Mouse (Mus musculus) left cerebral cortex, adult 8-10 months (tissue): ENCODE measurements around the gene Ndufaf7. TPM values are rescaled to one million over a fixed set of nuclear protein-coding genes. Genes with fewer than 3 reads are reported as not detected.

Experiments used
- DNase-seq, 2 experiments: peaks; one replicate each; pipeline ENCODE4 v3.0.0; 2022; ENCODE audit warnings: low spot score in 2 of 2
- total RNA-seq, 4 experiments: library from RNA; stranded (reverse); gene quantifications; 2 replicates each; pipeline ENCODE4 v1.2.4; 2022

The Ndufaf7 gene
- total RNA-seq = 10 to 100 TPM; 47.1 to 57.8 (median 51.7) TPM

DNA sequence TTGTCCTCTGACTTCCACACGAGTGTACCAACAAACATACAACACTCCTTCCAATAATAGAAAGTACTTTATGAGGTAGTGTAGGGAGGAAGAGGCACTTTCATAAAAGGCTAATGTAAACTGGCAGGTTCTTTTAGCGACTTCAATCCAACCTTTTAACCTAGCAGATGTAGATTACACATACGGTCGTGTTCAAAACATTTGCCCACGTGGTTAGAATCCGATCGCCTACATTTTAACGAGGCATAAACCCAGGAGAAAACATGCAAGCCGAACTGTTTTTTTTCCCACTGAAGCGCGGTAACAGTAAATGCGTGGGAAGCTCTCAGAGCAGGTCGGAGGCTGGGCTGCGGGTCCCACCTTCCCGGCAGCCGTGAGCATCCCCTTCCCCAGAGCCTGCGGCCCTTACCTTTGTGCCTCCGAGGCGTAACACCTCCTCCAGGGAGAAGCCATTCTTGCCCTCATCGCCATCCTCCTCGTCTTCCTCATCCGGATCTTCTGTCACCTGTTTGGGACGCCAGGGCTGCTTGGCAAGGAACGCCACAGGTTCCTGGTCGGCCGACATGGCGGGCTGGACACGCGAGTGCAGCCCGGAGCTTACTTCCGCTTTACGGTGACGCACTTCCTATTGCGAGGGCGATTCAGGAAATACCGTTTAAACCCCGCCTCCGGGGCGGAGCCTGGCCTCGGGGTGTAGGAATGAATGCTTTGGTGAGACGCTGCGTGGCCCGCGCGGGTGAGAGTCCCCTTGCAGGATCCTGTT lies at the start of gene Ndufaf7, which contains the start of gene Cebpz:
Gene Ndufaf7, plus strand, starts transcription at position 671 of the 763 bp plus-strand sequence.
Gene Cebpz, minus strand, starts transcription at position 601 of the 763 bp plus-strand sequence.
- DNase-seq = peak; percentile 94 to 99

DNA sequence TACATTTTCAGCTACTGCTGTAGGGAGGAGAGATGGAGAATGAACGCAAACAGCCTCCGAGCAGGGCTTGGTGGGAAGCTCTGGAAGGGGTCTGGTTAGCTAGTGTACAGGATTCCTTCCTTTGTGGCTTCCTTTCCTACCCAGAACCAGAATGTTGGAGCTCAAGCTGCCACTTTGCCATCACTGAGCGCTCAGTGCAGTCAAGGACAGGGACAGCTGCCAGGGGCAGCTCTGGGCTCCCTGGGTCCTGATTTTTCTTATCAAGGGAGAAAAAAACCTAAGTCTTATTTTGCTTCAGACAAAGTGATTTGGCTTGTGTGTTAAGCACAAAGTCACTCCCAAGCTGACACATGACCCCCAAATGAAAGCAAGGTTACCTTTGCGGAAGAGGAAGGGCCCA lies 48.4 kb upstream of the Ndufaf7 start:
- DNase-seq = no peak

- no peak for DNase-seq
These were observed 47.8 kb upstream of the Ndufaf7 start for GRCm38 (mm10) chr17:78889184-78889583.

GRCm38 (mm10) chr17:78891020-78891419 lies 45.9 kb upstream of the Ndufaf7 start:
- no peak for DNase-seq

DNA sequence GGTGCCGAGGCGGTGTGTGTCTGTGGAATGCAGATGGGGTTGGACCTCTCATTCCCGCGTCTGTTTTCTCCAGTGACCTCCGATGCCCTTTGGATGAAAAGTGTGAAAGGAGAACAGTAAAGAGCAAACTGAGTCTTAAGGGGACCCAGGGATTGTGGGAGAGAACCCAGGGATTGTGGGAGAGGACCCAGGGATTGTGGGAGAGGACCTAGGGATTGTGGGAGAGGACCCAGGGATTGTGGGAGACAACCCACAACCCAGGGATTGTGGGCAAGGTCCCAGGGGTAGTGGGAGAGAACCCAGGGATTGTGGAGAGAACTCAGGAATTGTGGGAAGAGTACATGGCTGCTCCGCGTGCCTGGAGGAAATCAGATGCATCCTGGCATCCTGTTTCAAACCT lies 41.9 kb upstream of the Ndufaf7 start:
- DNase-seq = no peak

DNA sequence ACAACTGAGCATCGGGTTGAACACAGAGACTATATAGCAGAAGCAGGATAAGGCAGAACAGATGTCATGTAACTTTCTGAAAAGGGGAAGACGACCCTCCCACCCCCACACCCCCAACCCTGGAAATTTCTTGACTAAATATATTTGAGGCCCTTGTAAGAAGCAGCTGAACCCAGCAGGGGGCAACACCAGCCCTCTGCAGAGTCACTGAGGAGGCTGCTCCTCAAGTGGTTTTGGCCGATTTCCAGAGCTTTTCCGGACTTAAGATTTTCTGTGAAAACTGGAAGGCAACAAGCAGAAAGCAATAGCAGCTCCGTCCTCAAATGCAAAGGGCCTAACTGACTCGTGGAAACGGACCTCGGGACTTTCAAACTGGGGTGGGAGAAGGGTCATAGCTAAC lies 41.5 kb upstream of the Ndufaf7 start:
- no peak for DNase-seq

DNA sequence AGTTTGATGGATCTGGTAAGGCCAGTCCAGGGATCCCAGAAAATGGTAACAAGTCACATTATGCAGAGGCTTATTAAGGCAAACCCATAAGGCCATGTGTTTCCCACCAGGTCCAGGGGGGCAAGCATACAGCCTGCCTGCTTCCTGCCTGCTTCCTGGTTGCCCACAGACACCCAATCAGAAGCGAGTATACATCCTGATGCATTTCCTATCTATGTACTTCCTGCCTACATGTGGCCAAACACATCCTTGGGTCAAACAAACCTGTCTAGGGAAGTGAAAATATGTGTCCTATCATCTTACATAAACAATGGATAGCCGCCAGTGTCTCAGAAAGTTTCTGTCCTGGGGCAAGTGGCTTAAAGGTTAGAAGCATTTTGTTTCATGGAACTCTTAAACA lies 33.8 kb upstream of the Ndufaf7 start:
- no peak for DNase-seq

DNA sequence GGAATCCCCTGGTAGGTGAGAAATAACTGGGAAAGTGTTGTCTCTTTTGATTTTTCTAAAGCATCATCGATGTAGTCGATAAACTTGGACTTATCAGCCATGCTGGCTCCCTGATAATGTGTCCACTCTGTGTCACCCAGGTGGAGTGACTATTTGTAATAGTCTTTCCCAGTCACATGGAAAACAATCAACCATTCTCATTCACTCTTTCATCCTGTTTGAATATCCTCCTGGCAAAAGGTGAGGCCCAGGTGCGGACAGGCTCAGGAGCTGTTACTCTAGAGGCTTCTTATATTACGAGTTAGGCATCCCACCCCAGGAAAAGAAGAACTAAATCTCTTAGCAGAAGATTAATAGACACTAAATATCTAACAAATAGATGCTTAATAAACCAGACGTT lies 30.0 kb upstream of the Ndufaf7 start, which contains the start of gene Sult6b1:
Gene Sult6b1, minus strand, starts transcription at position 101 of the 400 bp plus-strand sequence.
- no peak for DNase-seq

DNA sequence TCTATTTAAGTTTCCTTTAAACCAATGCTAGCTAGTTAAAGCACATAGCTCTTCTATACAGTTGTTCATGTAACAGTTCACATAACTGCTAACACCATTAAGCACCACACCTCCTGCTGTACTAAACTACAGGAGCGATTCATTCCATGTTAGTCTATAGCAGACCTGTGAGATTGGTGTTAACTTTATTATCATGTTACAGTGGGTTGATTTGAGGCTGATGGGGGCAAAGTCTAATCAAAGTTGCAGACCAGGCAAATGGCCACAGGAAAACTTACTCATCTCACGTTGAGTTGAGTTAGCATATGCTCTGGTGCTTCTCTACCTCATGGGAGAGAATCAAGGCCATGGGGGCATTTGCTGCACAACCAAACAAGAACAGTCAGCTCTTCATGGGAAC lies 27.6 kb upstream of the Ndufaf7 start:
- no peak for DNase-seq

- DNase-seq = no peak
These were observed 24.1 kb upstream of the Ndufaf7 start for GRCm38 (mm10) chr17:78912861-78913281.

GRCm38 (mm10) chr17:78913921-78914320 lies 23.0 kb upstream of the Ndufaf7 start:
- no peak for DNase-seq

DNA sequence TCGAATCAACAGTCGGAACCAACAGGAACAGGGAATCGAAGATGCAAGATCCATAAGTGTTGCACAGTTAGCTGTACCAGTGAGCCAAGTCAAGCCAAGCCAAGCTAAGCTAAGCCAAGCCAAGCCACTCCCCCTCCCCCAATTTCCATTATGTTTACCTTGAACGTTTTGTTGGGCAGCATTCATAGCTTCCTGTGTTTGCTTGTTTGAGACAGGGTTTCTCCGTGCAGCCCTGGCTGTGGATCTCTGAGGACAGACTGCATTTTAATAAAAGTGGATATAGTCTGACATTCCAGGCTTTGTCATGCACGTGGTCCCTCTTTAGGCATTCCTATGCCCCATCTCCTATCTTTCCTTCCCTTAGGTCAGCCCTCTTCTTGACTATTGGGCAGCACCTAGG lies 21.2 kb upstream of the Ndufaf7 start:
- DNase-seq = no peak

DNA sequence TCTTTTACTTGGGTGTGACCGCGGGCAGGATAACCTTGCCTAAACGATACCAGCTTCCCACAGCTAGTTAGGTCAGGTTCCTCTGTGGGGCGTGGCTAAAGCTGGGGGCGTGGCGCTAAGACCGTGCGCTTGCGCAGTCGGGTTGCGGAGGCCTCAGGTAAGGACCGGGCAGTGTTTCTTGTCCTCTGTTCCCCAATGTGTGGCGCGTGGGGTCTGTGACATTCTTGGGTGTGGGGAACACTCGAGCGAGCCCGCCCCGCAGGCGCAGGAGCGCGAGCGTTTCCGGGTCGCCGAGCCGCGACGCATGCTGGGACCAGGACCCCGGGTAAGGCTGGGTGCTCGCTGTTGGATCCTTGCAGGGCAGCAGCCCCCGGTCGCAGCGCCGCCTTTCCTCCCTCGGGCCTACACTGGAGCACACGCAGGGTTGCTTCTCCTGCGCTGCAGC lies 20.5 kb upstream of the Ndufaf7 start, which contains the start of gene Cebpzos:
Gene Cebpzos, plus strand, starts transcription at position 132 of the 445 bp plus-strand sequence.
- peak; percentile 76 to 90 for DNase-seq

GRCm38 (mm10) chr17:78916899-78917298 lies 20.0 kb upstream of the Ndufaf7 start:
- no peak for DNase-seq

DNA sequence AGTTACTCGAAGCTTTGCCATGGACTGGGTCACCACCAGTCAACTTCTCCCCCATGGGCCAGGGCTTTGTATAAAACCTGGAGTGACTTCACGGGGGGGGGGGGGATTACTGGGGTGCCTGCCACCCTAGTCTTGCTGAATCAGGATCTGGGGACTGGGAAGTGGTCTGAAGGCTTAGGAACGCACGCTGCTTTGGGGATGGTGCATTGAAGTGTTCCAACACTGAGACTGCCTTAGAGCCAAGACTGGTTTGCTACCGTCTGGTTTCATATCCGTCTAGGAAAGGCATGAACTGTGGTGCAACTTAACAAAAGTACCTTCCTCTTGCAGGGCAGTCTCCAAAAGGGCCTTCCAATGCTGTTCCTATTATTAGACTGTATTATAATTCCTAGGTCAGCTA lies 19.2 kb upstream of the Ndufaf7 start:
- DNase-seq = no peak

DNA sequence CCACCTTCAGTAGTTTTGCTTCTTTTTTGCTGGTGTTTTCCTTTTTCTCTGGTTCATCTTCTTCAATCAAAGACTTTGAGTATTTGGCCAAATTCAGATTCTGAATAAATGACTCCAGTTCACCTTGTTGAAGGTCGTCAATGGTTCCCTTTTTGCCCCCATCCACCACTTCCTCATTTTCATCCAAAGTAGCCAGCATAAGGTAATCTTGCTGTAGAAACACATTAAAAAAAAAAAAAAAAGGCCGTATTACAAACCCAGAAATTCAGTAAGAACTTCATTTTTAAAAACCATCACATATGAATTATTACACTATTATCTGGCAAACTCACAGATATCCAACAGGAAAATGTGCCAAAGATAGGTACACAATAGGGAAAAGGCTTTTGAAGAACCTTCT lies 1.1 kb upstream of the Ndufaf7 start:
- no peak for DNase-seq

DNA sequence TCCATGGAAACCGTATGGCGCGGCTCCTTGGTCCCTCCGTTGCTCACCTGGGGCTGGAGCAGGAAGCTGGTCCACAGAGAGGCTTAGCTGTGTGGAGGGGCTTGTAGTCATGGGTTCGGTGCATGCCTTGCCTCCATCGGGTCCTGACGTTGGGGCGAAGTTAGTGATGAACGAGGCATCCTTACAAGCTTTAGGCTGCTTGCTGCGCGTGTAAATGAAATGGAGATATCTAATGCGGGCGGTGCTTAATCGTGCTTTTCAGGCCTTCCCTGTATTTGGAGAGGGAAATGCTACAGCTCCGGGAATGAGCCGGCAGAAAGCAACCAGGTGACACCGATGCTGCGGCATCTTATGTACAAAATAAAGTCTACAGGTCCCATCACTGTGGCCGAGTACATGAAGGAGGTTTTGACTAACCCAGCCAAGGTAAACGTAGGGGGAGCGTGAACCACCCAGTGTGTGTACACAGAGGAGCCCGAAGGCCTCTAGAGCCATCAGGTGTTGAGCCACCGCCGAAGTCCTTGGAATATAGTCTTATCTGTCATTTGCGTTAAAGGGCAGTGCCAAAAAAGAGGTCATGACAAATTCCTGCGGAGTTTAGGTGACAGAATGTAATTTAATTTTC lies 405 bp downstream of the Ndufaf7 start:
- DNase-seq = no peak

GRCm38 (mm10) chr17:78938927-78939326 lies 2.0 kb downstream of the Ndufaf7 start:
- DNase-seq = no peak

DNA sequence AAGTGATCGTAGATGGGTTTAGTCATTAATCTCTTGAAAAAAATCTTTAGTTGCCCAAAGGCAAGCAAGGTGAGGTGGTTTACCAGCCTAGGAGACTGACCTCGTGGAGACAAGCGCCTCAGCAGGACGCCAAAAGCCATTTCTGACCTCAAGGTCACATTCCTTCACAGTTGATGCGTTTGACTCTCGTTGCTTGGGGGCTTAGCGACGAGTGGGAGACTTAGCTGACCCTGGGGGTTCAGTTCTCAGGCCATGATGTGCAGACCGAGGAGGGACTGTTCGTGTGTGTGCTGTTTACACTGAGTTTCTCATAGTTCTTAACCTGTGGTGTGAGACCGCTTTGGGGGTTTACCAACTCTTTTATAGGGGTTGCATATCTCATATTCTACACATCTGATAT lies 5.6 kb downstream of the Ndufaf7 start:
- no peak for DNase-seq

- no peak for DNase-seq
These were observed 14.3 kb downstream of the Ndufaf7 start for GRCm38 (mm10) chr17:78951225-78951624.

- DNase-seq = no peak
These were observed 15.1 kb downstream of the Ndufaf7 start for GRCm38 (mm10) chr17:78952070-78952469.

GRCm38 (mm10) chr17:78953240-78953639 lies 16.3 kb downstream of the Ndufaf7 start:
- no peak for DNase-seq

DNA sequence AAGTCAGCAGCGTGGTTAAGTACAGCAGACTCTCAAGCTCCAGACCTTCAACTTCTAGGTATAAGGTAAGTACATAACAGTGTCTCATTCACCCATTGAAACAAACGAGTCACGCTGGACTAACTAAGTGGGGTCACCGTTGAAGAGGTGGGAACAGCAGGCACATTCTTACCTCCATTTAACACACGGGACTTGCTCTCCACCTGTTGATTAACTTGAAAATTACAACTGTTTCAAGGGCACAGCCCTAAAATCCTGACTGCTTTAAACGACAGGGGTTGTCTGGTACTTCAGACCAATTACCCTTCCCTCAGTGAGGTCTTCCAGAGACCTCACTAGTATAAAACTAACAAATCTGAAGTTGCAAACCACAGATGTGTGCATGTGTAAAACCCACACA lies 22.5 kb downstream of the Ndufaf7 start:
- no peak for DNase-seq
